Mouse (Mus musculus): Measurements from ENCODE around the gene Kmt2d. TPM values are rescaled to one million over a fixed set of nuclear protein-coding genes. Genes with fewer than 3 reads are reported as not detected.
A peak's percentile ranks its signal among the peaks of the same experiment; 100 is the strongest.

Gene Kmt2d
- total RNA-seq, 2 experiments from 2014 or later, result 63.2 to 64.5 TPM

GRCm38 (mm10) chr15:98891198-98891742, 20.3 kb upstream of the Kmt2d start:
- intact Hi-C loops (cut with DNase I), result no loop called here
- no peak for DNase-seq

- intact Hi-C loops (cut with DNase I), result no loop called here
- DNase-seq, result no peak
Observed at GRCm38 (mm10) chr15:98887526-98887925, 16.5 kb upstream of the Kmt2d start.

GRCm38 (mm10) chr15:98886667-98887387, 15.8 kb upstream of the Kmt2d start:
- intact Hi-C loops (cut with DNase I), result no loop called here
- DNase-seq, result no peak

GRCm38 (mm10) chr15:98884106-98884505, 13.1 kb upstream of the Kmt2d start:
- intact Hi-C loops (cut with DNase I), result no loop called here
- no peak for DNase-seq

- intact Hi-C loops (cut with DNase I), result no loop called here
- no peak for DNase-seq
Observed at GRCm38 (mm10) chr15:98883661-98884060, 12.7 kb upstream of the Kmt2d start.

GRCm38 (mm10) chr15:98881656-98882008, 10.6 kb upstream of the Kmt2d start:
- intact Hi-C loops (cut with DNase I), result loop anchor here (2.0 kb wide), 1 partner anchor 47 kb away; no protein-coding TSS in a partner anchor
- DNase-seq, result no peak

GRCm38 (mm10) chr15:98880978-98881655, 10.1 kb upstream of the Kmt2d start:
- peak; percentile 84 to 86 for DNase-seq
- intact Hi-C loops (cut with DNase I), result loop anchor here (2.0 kb wide), 1 partner anchor 48 kb away; no protein-coding TSS in a partner anchor

GRCm38 (mm10) chr15:98877331-98877730, 6.3 kb upstream of the Kmt2d start:
- intact Hi-C loops (cut with DNase I), result loop anchor here (2.0 kb wide), 2 partner anchors 25 to 117 kb away; no protein-coding TSS in a partner anchor
- peak; percentile 49 to 82 for DNase-seq

GRCm38 (mm10) chr15:98871916-98872888, 1.2 kb upstream of the Kmt2d start:
- intact Hi-C loops (cut with DNase I), result no loop called here
- peak; percentile 89 to 92 for DNase-seq

GRCm38 (mm10) chr15:98870179-98871069, 580 bp downstream of the Kmt2d start:
- peak; percentile 47 to 51 for DNase-seq
- intact Hi-C loops (cut with DNase I), result no loop called here

GRCm38 (mm10) chr15:98869342-98870178, 1.4 kb downstream of the Kmt2d start:
- peak in 1 of 2 experiments; percentile 34 for DNase-seq
- intact Hi-C loops (cut with DNase I), result loop anchor here (5.0 kb wide), 1 partner anchor 37 kb away; the partner anchor contains the start of gene Prkag1

- intact Hi-C loops (cut with DNase I), result loop anchor here (5.0 kb wide), 1 partner anchor 36 kb away; the partner anchor contains the start of gene Prkag1
- peak in 1 of 2 experiments; percentile 17 for DNase-seq
Observed at GRCm38 (mm10) chr15:98868346-98869063, 2.5 kb downstream of the Kmt2d start.

GRCm38 (mm10) chr15:98867321-98867720, 3.7 kb downstream of the Kmt2d start:
- intact Hi-C loops (cut with DNase I), result loop anchor here (5.0 kb wide), 1 partner anchor 35 kb away; the partner anchor contains the start of gene Prkag1
- DNase-seq, result peak; percentile 49 to 63

GRCm38 (mm10) chr15:98866501-98866900, 4.5 kb downstream of the Kmt2d start:
- intact Hi-C loops (cut with DNase I), result loop anchor here (5.0 kb wide), 1 partner anchor 34 kb away; the partner anchor contains the start of gene Prkag1
- no peak for DNase-seq

GRCm38 (mm10) chr15:98865771-98866170, 5.2 kb downstream of the Kmt2d start:
- intact Hi-C loops (cut with DNase I), result loop anchor here (5.0 kb wide), 1 partner anchor 33 kb away; the partner anchor contains the start of gene Prkag1
- DNase-seq, result no peak

- no peak for DNase-seq
- intact Hi-C loops (cut with DNase I), result loop anchor here (5.0 kb wide), 1 partner anchor 33 kb away; the partner anchor contains the start of gene Prkag1
Observed at GRCm38 (mm10) chr15:98864951-98865350, 6.1 kb downstream of the Kmt2d start.

- intact Hi-C loops (cut with DNase I), result no loop called here
- DNase-seq, result no peak
Observed at GRCm38 (mm10) chr15:98863451-98863958, 7.5 kb downstream of the Kmt2d start.
